In genomic region chr6:142779045-142779811, GRCm38 (mm10) we compare ENCODE assay signal across 8 mouse cellular contexts. TPM values are rescaled to one million over a fixed set of nuclear protein-coding genes. Genes with fewer than 3 reads are reported as not detected.
A peak's percentile ranks its signal among the peaks of the same experiment; 100 is the strongest.
DNase-seq lines count a peak whose midpoint lies in the region; ATAC-seq lines count a peak whose summit lies in the region.

No protein-coding gene starts in this region.

- no peak overlapping the region for H3K4me2 ChIP-seq in forebrain, embryonic 15.5 days (replicated peaks)
- H3K4me2 ChIP-seq in intestine, embryonic 16.5 days (ENCODE audit: low read depth, low read length) = no peak overlapping the region
- H3K4me2 ChIP-seq in midbrain, embryonic 15.5 days = no peak overlapping the region

- peak; percentile 41; the same call in 1 of the 2 replicates for ATAC-seq in forebrain, embryonic 15.5 days (replicated peaks)
- peak; percentile 68 for ATAC-seq in intestine, embryonic 16.5 days
- ATAC-seq in midbrain, embryonic 15.5 days (replicated peaks) = peak; percentile 75

- H3K27me3 ChIP-seq in forebrain, embryonic 15.5 days = 0 out of 2 replicates have a peak, but pooled peaks cover 3% of the 10 kb centered on the region
- no peaks in the 10 kb centered on the region for H3K27me3 ChIP-seq in intestine, embryonic 16.5 days (replicated peaks; ENCODE audit: control insufficient read depth, insufficient read depth, low read length)
- no peaks in the 10 kb centered on the region for H3K27me3 ChIP-seq in midbrain, embryonic 15.5 days (replicated peaks)

- H3K9me3 ChIP-seq in forebrain, embryonic 15.5 days = no peaks in the 10 kb centered on the region
- H3K9me3 ChIP-seq in intestine, embryonic 16.5 days (ENCODE audit: control insufficient read depth, low read length) = no peaks in the 10 kb centered on the region
- no peaks in the 10 kb centered on the region for H3K9me3 ChIP-seq in midbrain, embryonic 15.5 days

- H3K9ac ChIP-seq in forebrain, embryonic 15.5 days (replicated peaks) = no peak overlapping the region
- no peak overlapping the region for H3K9ac ChIP-seq in intestine, embryonic 16.5 days (ENCODE audit: low read depth, low read length)
- no peak overlapping the region for H3K9ac ChIP-seq in midbrain, embryonic 15.5 days

- peaks cover 6% of the 10 kb centered on the region; the same call in 1 of the 2 replicates for H3K36me3 ChIP-seq in forebrain, embryonic 15.5 days
- 0 out of 2 replicates have a peak, but pooled peaks cover 6% of the 10 kb centered on the region for H3K36me3 ChIP-seq in intestine, embryonic 16.5 days (ENCODE audit: control insufficient read depth, insufficient read depth, low read length)
- peaks cover 16% of the 10 kb centered on the region for H3K36me3 ChIP-seq in midbrain, embryonic 15.5 days (replicated peaks)

- peaks cover 25% of the 10 kb centered on the region for H3K4me1 ChIP-seq in forebrain, embryonic 15.5 days
- no peaks in the 10 kb centered on the region for H3K4me1 ChIP-seq in intestine, embryonic 16.5 days (ENCODE audit: control insufficient read depth, insufficient read depth, low read length)
- peaks cover 17% of the 10 kb centered on the region for H3K4me1 ChIP-seq in midbrain, embryonic 15.5 days

- no peak overlapping the region for H3K4me3 ChIP-seq in forebrain, embryonic 15.5 days
- H3K4me3 ChIP-seq in intestine, embryonic 16.5 days (ENCODE audit: low read length) = no peak overlapping the region
- H3K4me3 ChIP-seq in midbrain, embryonic 15.5 days = no peak overlapping the region

- intact Hi-C loops in left cerebral cortex, postnatal 14 days (cut with DNase I) = loop anchor here (2.0 kb wide), 1 partner anchor 36 kb away; no protein-coding TSS in a partner anchor

- DNase-seq in gastrocnemius, adult 18-20 months (ENCODE audit: low spot score) = peak; percentile 12
- no peak for DNase-seq in gastrocnemius, postnatal 25 days
- DNase-seq in brain, adult 2 months (ENCODE audit: low read depth, low spot score) = peak; percentile 78
- peak; percentile 68 for DNase-seq in left cerebral cortex, postnatal 14 days (ENCODE audit: low spot score in 2 of 2)
- DNase-seq in thymus, postnatal 10 days (ENCODE audit: low spot score in 2 of 2) = peak; percentile 45 to 67

- whole genome bisulfite sequencing in forebrain, embryonic 15.5 days = 50% methylated on average over 11 of the region's 11 CpGs
- 46% methylated on average over 11 of the region's 11 CpGs for WGBS in intestine, embryonic 16.5 days
- whole genome bisulfite sequencing in midbrain, embryonic 15.5 days = 48% methylated on average over 11 of the region's 11 CpGs

- peak overlapping the region; percentile 29; the same call in 1 of the 2 replicates for H3K27ac ChIP-seq in forebrain, embryonic 15.5 days (replicated peaks)
- H3K27ac ChIP-seq in intestine, embryonic 16.5 days (ENCODE audit: low read length) = no peak overlapping the region
- H3K27ac ChIP-seq in midbrain, embryonic 15.5 days = peak overlapping the region; percentile 48; the same call in 1 of the 2 replicates

RNA-seq across cellular contexts. Expression of gene Cmas, which starts 22.7 kb away (rescaled TPM):
- 10 to 100 TPM; 27.0 to 30.1 TPM for total RNA-seq in gastrocnemius, adult 18-20 months (2021)
- total RNA-seq in gastrocnemius, postnatal 25 days (2021) = 10 to 100 TPM; 25.8 to 29.9 TPM
- 147 and 160 TPM in 2 replicates for polyA plus RNA-seq in forebrain, embryonic 15.5 days (2015; fragmentation: Nextera tagmentation; extraction: Ambion mirVana)
- 145 and 153 TPM in 2 replicates for polyA plus RNA-seq in intestine, embryonic 16.5 days (2015; fragmentation: Nextera tagmentation; extraction: Ambion mirVana)
- total RNA-seq in left cerebral cortex, postnatal 14 days (2021) = 100 to 1,000 TPM; 127 TPM
- polyA plus RNA-seq in midbrain, embryonic 15.5 days (2015; fragmentation: Nextera tagmentation; extraction: Ambion mirVana) = 213 and 222 TPM in 2 replicates

RNA-seq across cellular contexts. Expression of gene Sult6b2, which starts 25.1 kb away (rescaled TPM):
- total RNA-seq in gastrocnemius, adult 18-20 months (2021) = not detected
- total RNA-seq in gastrocnemius, postnatal 25 days (2021) = not detected
- polyA plus RNA-seq in forebrain, embryonic 15.5 days (2015; fragmentation: Nextera tagmentation; extraction: Ambion mirVana) = 0.18 and 0.34 TPM in 2 replicates
- polyA plus RNA-seq in intestine, embryonic 16.5 days (2015; fragmentation: Nextera tagmentation; extraction: Ambion mirVana) = 49.8 and 76.7 TPM in 2 replicates
- under 1 TPM in 1 of 2 experiments, not detected in 1; 0.15 TPM for total RNA-seq in left cerebral cortex, postnatal 14 days (2021)
- 0.17 and 0.38 TPM in 2 replicates for polyA plus RNA-seq in midbrain, embryonic 15.5 days (2015; fragmentation: Nextera tagmentation; extraction: Ambion mirVana)

Comparison
In these comparisons a context has a peak if more than half of its experiments do, and no peak if none do; other contexts are left out.
1. RNA of gene Cmas, which starts 22.7 kb away (total RNA-seq): 127 TPM in left cerebral cortex, postnatal 14 days; 27.0 to 30.1 TPM in gastrocnemius, adult 18-20 months and 25.8 to 29.9 TPM in gastrocnemius, postnatal 25 days; every median in the first group is over 4 times any median in the second.
2. Peak in every context shown above with its lines, with median percentiles within 50 percentile points of each other: ATAC-seq.